Mouse (Mus musculus) megakaryocyte, embryonic 14.5 days (primary cell): ENCODE data around the gene Ssrp1. TPM values are rescaled to one million over a fixed set of nuclear protein-coding genes. Genes with fewer than 3 reads are reported as not detected.

Source experiments
- H3K27me3 ChIP-seq: replicated peaks from 2 replicates; pipeline ENCODE3; 2012; ENCODE audit warnings: inconsistent platforms
- H3K36me3 ChIP-seq: replicated peaks from 2 replicates; pipeline ENCODE3; 2012; ENCODE audit warnings: low read length, inconsistent platforms, mixed read lengths
- H3K4me1 ChIP-seq: 2 replicates; pipeline ENCODE4 v1.6.1; 2012; ENCODE audit warnings: inconsistent platforms
- H3K4me3 ChIP-seq: replicated peaks from 2 replicates; pipeline ENCODE3; 2012; ENCODE audit warnings: moderate library complexity, mild to moderate bottlenecking, inconsistent platforms
- H3K9me3 ChIP-seq: 2 replicates; pipeline ENCODE4 v1.6.1; 2012; ENCODE audit warnings: inconsistent platforms
- FLI1 ChIP-seq: IDR thresholded peaks from 2 replicates; pipeline ENCODE4 v1.6.1; 2012; ENCODE audit warnings: low read length, inconsistent platforms, mixed read lengths
- GATA1 ChIP-seq: IDR thresholded peaks from 3 replicates; pipeline ENCODE4 v1.6.1; 2012; ENCODE audit warnings: mixed read lengths, low read length, inconsistent platforms, borderline replicate concordance
- polyA plus RNA-seq: library from polyadenylated mRNA; stranded (reverse); fragments of >175 nt; gene quantifications from 2 replicates; pipeline ENCODE4 v1.2.3, GENCODE M21; 2012; ENCODE audit warnings: low replicate concordance; ENCODE audit not compliant: insufficient read depth

The Ssrp1 gene
- polyA plus RNA-seq, 1 experiment, result 23.0 TPM

GRCm38 (mm10) chr2:85011906-85012604 lies 25.0 kb upstream of the Ssrp1 start:
- Histone ChIP-seq H3K4me3 (no peak overlapping the region), H3K9me3 (no peaks in the 10 kb centered on the region), H3K36me3 (no peaks in the 10 kb centered on the region), H3K4me1 (peaks cover 46% of the 10 kb centered on the region), H3K27me3 (peaks cover 15% of the 10 kb centered on the region)
- TF ChIP-seq FLI1 (no peak), GATA1 (no peak)

GRCm38 (mm10) chr2:85012679-85013078 lies 24.4 kb upstream of the Ssrp1 start:
- TF ChIP-seq FLI1 (no peak), GATA1 (no peak)
- no peak overlapping the region for H3K4me3 ChIP-seq
- H3K36me3 ChIP-seq, result no peaks in the 10 kb centered on the region
- peaks cover 13% of the 10 kb centered on the region for H3K27me3 ChIP-seq
- H3K4me1 ChIP-seq, result peaks cover 46% of the 10 kb centered on the region
- H3K9me3 ChIP-seq, result peaks cover 2% of the 10 kb centered on the region

- TF ChIP-seq GATA1, result no peak
- TF ChIP-seq FLI1, result no peak
- H3K4me1 ChIP-seq, result peaks cover 46% of the 10 kb centered on the region
- H3K27me3 ChIP-seq, result peaks cover 17% of the 10 kb centered on the region
- H3K9me3 ChIP-seq, result peaks cover 14% of the 10 kb centered on the region
- peak overlapping the region; percentile 18 for H3K4me3 ChIP-seq
- no peaks in the 10 kb centered on the region for H3K36me3 ChIP-seq
Observed at GRCm38 (mm10) chr2:85013826-85014587, 23.0 kb upstream of the Ssrp1 start.

- TF ChIP-seq GATA1 (no peak), FLI1 (no peak)
- peak overlapping the region; percentile 18 for H3K4me3 ChIP-seq
- peaks cover 14% of the 10 kb centered on the region for H3K9me3 ChIP-seq
- peaks cover 46% of the 10 kb centered on the region for H3K4me1 ChIP-seq
- H3K36me3 ChIP-seq, result no peaks in the 10 kb centered on the region
- H3K27me3 ChIP-seq, result peaks cover 13% of the 10 kb centered on the region
Observed at GRCm38 (mm10) chr2:85014588-85014982, 22.4 kb upstream of the Ssrp1 start.

- no peak for TF ChIP-seq GATA1
- TF ChIP-seq FLI1, result no peak
- Histone ChIP-seq H3K36me3 (no peaks in the 10 kb centered on the region), H3K4me3 (no peak overlapping the region), H3K27me3 (peaks cover 60% of the 10 kb centered on the region), H3K4me1 (peaks cover 10% of the 10 kb centered on the region; the same call in 1 of the 2 replicates), H3K9me3 (peaks cover 14% of the 10 kb centered on the region)
Observed at GRCm38 (mm10) chr2:85022043-85022442, 15.0 kb upstream of the Ssrp1 start.

- H3K9me3 ChIP-seq, result no peaks in the 10 kb centered on the region
- H3K4me1 ChIP-seq, result peaks cover 24% of the 10 kb centered on the region
- no peak overlapping the region for H3K4me3 ChIP-seq
- H3K27me3 ChIP-seq, result peaks cover 89% of the 10 kb centered on the region
- no peaks in the 10 kb centered on the region for H3K36me3 ChIP-seq
- TF ChIP-seq GATA1 (no peak), FLI1 (no peak)
Observed at GRCm38 (mm10) chr2:85026178-85026577, 10.9 kb upstream of the Ssrp1 start.

- no peak overlapping the region for H3K4me3 ChIP-seq
- H3K9me3 ChIP-seq, result no peaks in the 10 kb centered on the region
- no peaks in the 10 kb centered on the region for H3K36me3 ChIP-seq
- peaks cover 86% of the 10 kb centered on the region for H3K27me3 ChIP-seq
- TF ChIP-seq GATA1 (no peak), FLI1 (no peak)
- peaks cover 24% of the 10 kb centered on the region for H3K4me1 ChIP-seq
Observed at GRCm38 (mm10) chr2:85027281-85027680, 9.8 kb upstream of the Ssrp1 start.

- Histone ChIP-seq H3K4me1 (peaks cover 41% of the 10 kb centered on the region), H3K27me3 (peaks cover 84% of the 10 kb centered on the region), H3K4me3 (no peak overlapping the region), H3K36me3 (no peaks in the 10 kb centered on the region), H3K9me3 (no peaks in the 10 kb centered on the region)
- no peak for TF ChIP-seq GATA1
- TF ChIP-seq FLI1, result no peak
Observed at GRCm38 (mm10) chr2:85029897-85030296, 7.1 kb upstream of the Ssrp1 start.

- no peak for TF ChIP-seq GATA1
- no peak for TF ChIP-seq FLI1
- H3K4me1 ChIP-seq, result peaks cover 52% of the 10 kb centered on the region
- H3K27me3 ChIP-seq, result peaks cover 89% of the 10 kb centered on the region
- no peak overlapping the region for H3K4me3 ChIP-seq
- no peaks in the 10 kb centered on the region for H3K36me3 ChIP-seq
- no peaks in the 10 kb centered on the region for H3K9me3 ChIP-seq
Observed at GRCm38 (mm10) chr2:85030989-85031388, 6.0 kb upstream of the Ssrp1 start.

- Histone ChIP-seq H3K27me3 (peaks cover 70% of the 10 kb centered on the region), H3K36me3 (no peaks in the 10 kb centered on the region), H3K4me3 (no peak overlapping the region), H3K9me3 (no peaks in the 10 kb centered on the region), H3K4me1 (peaks cover 56% of the 10 kb centered on the region)
- TF ChIP-seq GATA1, result no peak
- TF ChIP-seq FLI1, result no peak
Observed at GRCm38 (mm10) chr2:85033121-85033520, 3.9 kb upstream of the Ssrp1 start.
